Mouse (Mus musculus): ENCODE results near the gene Tceal1.

The Tceal1 gene

DNA sequence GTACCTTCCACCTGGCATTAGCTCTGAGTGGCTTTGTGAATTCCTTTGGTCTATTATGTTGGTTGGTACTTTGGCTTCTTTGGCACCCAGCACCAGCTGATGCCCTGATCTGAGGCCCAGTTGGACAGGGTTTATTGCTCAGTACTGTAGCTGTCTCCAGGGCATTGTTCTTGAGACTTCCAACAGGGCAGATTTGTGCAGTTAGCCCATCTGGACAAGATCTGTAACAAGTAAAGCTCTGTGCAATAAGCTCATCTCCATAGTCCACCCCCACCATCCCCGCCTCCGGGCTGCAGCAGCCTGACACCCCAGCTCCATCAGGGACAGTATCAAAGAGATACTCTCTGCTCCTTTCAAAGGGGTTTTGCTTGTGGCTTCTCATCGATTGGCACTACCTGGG is 47.7 kb downstream of the Tceal1 start:
- DNase-seq: no peak

Measured in kidney, postnatal 25 days (tissue).